Mouse (Mus musculus): Measurements from ENCODE around the gene Car5a. TPM values are rescaled to one million over a fixed set of nuclear protein-coding genes. Genes with fewer than 3 reads are reported as not detected.

Gene Car5a
- total and polyA plus RNA-seq, 3 experiments = 0.08 TPM; not detected in 2

DNA sequence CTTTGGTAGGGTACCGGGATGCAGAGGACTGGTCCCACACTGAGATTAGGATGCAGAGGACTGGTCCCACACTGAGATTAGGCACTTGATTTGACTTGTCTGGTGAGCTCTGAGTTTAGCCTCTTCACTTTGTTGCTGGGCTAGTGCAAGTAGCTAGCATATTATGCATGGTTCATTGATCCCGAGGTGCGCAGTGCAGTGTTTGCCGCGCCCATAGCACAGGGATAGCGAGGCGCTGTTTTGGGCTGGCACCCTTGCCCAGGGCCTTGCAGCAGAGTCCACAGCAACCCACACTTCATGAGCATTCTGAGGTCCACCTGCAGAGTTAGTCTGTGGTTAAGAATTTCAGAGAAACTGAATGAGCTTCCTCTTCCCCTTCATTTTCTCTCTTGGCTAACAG, 8.1 kb upstream of the Car5a start:
- peak; percentile 18; the same call in 1 of the 2 replicates for TF ChIP-seq ZMIZ1 (IDR thresholded peaks at IDR 0.05; ENCODE audit: low read depth, low read length)
- 0 out of 4 replicates have a peak, but pooled peaks of 1 of the 2 experiments have one; percentile 25 for TF ChIP-seq EP300 (IDR thresholded peaks at IDR 0.05; ENCODE audit: low read depth in 1 of 2, low read length in 2 of 2)
- no peak for TF ChIP-seq USF1 (IDR thresholded peaks at IDR 0.05; ENCODE audit: low read depth, low read length)
- TF ChIP-seq MEF2A (IDR thresholded peaks at IDR 0.05; ENCODE audit: extremely low read depth, insufficient replicate concordance, low read depth, low read length, poor library complexity, severe bottlenecking) = no peak
- TF ChIP-seq CHD1 (IDR thresholded peaks at IDR 0.05; ENCODE audit: low read depth, low read length) = no peak
- TF ChIP-seq HCFC1 (IDR thresholded peaks at IDR 0.05; ENCODE audit: low read depth, low read length) = no peak
- no peak for TF ChIP-seq MAZ (IDR thresholded peaks at IDR 0.05; ENCODE audit: low read depth, low read length)
- TF ChIP-seq ETS1 (IDR thresholded peaks at IDR 0.05; ENCODE audit: low read depth, low read length) = no peak
- no peak for TF ChIP-seq NELFE (IDR thresholded peaks at IDR 0.05; ENCODE audit: low read depth, low read length)
- no peak for TF ChIP-seq POLR2AphosphoS5 (IDR thresholded peaks at IDR 0.05; ENCODE audit: borderline replicate concordance, low read depth, low read length)
- TF ChIP-seq NRF1 (IDR thresholded peaks at IDR 0.05; ENCODE audit: insufficient read depth, low read depth, low read length, poor library complexity, severe bottlenecking) = no peak
- no peak for TF ChIP-seq SIN3A (IDR thresholded peaks at IDR 0.05; ENCODE audit: low read length)
- H3K4me3 ChIP-seq (ENCODE audit: control insufficient read depth in 1 of 2, insufficient read depth in 1 of 2, low read depth in 2 of 2, low read length in 2 of 2) = peak overlapping the region in 1 of 2 experiments; percentile 26; a peak in 3 of 4 replicates
- H3K9me3 ChIP-seq (replicated peaks; ENCODE audit: insufficient read depth, low read length) = no peaks in the 10 kb centered on the region
- no peaks in the 10 kb centered on the region for H3K27me3 ChIP-seq (ENCODE audit: control insufficient read depth in 1 of 2, insufficient read depth in 2 of 2, low read length in 2 of 2)
- peak; percentile 55 for DNase-seq (ENCODE audit: low read depth, low spot score)
- H3K27ac ChIP-seq (ENCODE audit: control insufficient read depth, low read depth, low read length) = peak overlapping the region; percentile 98
- H3K4me1 ChIP-seq (ENCODE audit: control insufficient read depth in 1 of 2, insufficient read depth in 2 of 2, low read length in 2 of 2) = peaks cover 14 to 52% of the 10 kb centered on the region in 2 experiments
- H3K79me2 ChIP-seq (ENCODE audit: control insufficient read depth, insufficient read depth, low read length, poor library complexity) = peaks cover 31% of the 10 kb centered on the region
- H3K36me3 ChIP-seq (ENCODE audit: control insufficient read depth in 1 of 2, insufficient read depth in 2 of 2, low read length in 2 of 2) = peaks cover 0 to 58% of the 10 kb centered on the region in 2 experiments; a peak in 2 of 4 replicates
- H3K9ac ChIP-seq (ENCODE audit: control insufficient read depth, low read depth, low read length, poor library complexity, severe bottlenecking) = peak overlapping the region; percentile 87

DNA sequence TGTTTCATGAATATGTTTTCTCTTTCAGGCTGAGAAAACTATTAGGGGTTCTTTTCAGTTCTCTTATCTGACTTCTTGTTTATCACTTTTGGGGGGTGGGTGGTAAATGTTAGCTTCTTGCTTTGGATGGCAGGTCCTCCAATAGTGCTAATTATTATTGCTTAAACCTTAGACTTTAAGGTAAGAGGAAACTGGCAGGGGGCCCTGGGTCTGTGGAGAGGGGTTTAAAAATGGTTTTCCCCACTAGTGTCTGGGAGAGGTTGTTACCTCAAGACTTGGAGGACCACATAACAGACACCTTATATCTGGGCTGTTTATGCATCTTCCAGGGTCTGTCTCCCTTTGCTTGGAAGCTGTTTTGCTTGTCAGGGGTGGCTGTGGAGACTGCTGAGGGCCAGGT, 7.4 kb upstream of the Car5a start:
- peak overlapping the region; percentile 87 for H3K9ac ChIP-seq (ENCODE audit: control insufficient read depth, low read depth, low read length, poor library complexity, severe bottlenecking)
- peaks cover 29% of the 10 kb centered on the region for H3K79me2 ChIP-seq (ENCODE audit: control insufficient read depth, insufficient read depth, low read length, poor library complexity)
- peak overlapping the region; percentile 2 to 90; a peak in 3 of 4 replicates for H3K4me3 ChIP-seq (ENCODE audit: control insufficient read depth in 1 of 2, insufficient read depth in 1 of 2, low read depth in 2 of 2, low read length in 2 of 2)
- H3K36me3 ChIP-seq (ENCODE audit: control insufficient read depth in 1 of 2, insufficient read depth in 2 of 2, low read length in 2 of 2) = peaks cover 0 to 53% of the 10 kb centered on the region in 2 experiments; a peak in 2 of 4 replicates
- H3K4me1 ChIP-seq (ENCODE audit: control insufficient read depth in 1 of 2, insufficient read depth in 2 of 2, low read length in 2 of 2) = peaks cover 14 to 53% of the 10 kb centered on the region in 2 experiments
- H3K27ac ChIP-seq (ENCODE audit: control insufficient read depth, low read depth, low read length) = peak overlapping the region; percentile 98
- H3K9me3 ChIP-seq (replicated peaks; ENCODE audit: insufficient read depth, low read length) = no peaks in the 10 kb centered on the region
- TF ChIP-seq MAFK (IDR thresholded peaks at IDR 0.05; ENCODE audit: borderline replicate concordance, low read depth, low read length) (no peak), ZMIZ1 (IDR thresholded peaks at IDR 0.05; ENCODE audit: low read depth, low read length) (no peak), USF1 (IDR thresholded peaks at IDR 0.05; ENCODE audit: low read depth, low read length) (no peak), GABPA (IDR thresholded peaks at IDR 0.05; ENCODE audit: low read depth, low read length) (no peak), GATA1 (IDR thresholded peaks at IDR 0.05; ENCODE audit: low read depth, low read length) (peak; percentile 18; the same call in 1 of the 2 replicates), BHLHE40 (IDR thresholded peaks at IDR 0.05; ENCODE audit: borderline replicate concordance, low read depth, low read length) (no peak)
- H3K27me3 ChIP-seq (ENCODE audit: control insufficient read depth in 1 of 2, insufficient read depth in 2 of 2, low read length in 2 of 2) = no peaks in the 10 kb centered on the region
- no peak for DNase-seq (ENCODE audit: low read depth, low spot score)
